Mouse (Mus musculus) urinary bladder, postnatal 36 days (tissue): ENCODE measurements around the gene Pou4f2.

Source experiments
- DNase-seq, 2 experiments: peaks; one replicate each; pipeline ENCODE4 v3.0.0; 2022; ENCODE audit warnings: low spot score in 2 of 2, mixed read lengths in 1 of 2

Pou4f2 gene

DNA sequence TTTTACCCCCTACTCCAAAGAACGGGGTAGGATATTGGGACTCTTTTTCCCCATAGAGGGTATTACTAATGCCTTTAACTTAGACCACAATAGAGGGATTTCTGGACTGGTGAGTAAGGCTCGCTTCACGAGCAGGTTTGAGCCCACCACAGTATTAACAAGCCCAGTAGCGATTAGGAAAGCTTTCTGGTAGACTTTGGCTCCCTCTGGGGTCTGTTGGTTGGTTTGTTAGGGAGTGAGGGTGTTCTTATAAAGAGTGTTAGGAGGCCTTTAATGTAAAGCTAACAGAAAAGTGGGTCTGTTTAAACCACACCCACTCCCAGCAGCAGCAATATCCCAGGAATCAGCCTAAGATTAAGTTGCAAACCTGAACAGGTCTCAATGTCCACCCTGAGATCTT, 17.2 kb downstream of the Pou4f2 start:
- DNase-seq: no peak

DNA sequence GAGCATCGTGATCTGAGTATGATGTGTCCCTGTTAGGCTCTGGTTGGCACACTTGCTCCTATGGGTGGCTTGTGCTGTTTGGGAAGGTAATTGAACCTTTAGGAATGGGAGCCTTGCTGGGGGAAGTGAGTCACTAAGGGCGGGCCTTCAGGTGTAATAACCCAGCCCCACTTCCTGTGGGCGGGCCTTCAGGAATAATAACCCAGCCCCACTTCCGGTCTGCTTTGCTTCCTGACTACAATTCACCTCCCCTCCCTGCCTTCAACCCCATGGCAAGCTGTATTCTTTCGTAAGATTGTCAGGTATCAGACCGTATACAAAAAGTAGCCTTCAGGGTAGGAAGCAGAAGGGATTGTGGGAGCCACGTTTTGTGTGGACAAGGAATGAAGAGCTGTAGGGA, 45.7 kb downstream of the Pou4f2 start:
- no peak for DNase-seq
